Mouse (Mus musculus): ENCODE data around the gene Kmt5c. TPM values are rescaled to one million over a fixed set of nuclear protein-coding genes. Genes with fewer than 3 reads are reported as not detected.

The Kmt5c gene
- polyA plus RNA-seq (2014; fragmentation: Nextera tagmentation; extraction: Ambion mirVana) = 64.3 and 69.2 TPM in 2 replicates

DNA sequence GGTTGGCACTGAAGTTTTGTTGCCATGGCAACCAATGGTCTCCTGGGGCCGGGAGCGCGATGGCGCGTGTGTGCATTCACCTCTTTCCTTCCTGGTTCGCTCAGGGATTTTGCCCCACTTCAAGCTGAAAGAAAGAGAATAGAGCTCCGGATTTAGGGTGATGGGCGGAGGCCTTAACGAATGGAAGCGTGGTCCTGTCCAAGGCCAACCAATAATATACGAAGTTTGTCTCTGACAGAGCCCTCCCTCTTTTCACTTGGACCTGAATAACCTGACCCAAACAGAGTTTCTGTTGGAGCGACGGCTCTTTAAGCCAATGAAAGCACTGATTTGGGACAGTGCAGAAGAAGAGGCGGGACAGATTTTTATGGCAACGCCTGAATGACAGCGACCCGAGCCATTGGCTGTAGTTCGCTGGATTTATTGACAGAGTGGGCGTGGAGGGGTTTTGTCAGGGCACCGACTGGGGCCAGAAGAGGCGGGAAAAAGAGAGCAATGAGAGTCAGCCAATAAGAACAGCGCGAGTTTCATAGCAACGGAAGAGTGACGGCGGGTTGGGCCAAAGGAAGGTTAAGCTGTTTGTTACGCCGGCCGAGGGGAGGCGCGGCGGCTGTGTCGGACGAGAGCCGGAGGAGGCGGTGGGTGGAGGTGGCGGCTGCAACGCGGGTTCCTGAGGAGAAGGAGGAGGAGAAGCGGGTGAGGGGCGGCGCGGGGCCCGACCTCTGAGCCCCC lies at the start of gene Kmt5c:
TSS of gene Kmt5c (plus strand) at position 572 of the 732 bp plus-strand sequence.
- Histone ChIP-seq H3K9me3 (ENCODE audit: control insufficient read depth, low read length) (no peaks in the 10 kb centered on the region), H3K27ac (ENCODE audit: low read depth, low read length) (peak within 1 kb of the TSS; percentile 92)

DNA sequence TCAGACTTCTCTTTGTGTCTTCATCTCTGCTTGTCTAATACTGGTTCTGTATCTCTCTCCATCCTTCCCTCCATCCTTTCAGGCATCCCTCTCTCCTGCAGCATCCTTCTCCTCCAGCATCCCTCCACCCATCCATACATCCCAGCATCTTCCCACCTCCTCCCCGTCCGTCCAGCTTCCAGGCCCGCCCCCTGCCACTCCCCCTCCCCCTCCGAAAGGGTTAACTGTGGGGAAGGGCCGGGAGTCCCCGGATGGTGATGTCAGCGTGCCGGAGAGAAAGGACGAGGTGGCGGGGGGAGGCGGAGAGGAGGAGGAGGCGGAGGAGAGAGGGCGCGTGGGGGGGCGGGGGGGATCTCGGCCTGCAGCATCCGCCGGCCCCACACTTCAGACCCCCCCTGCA lies 49.5 kb upstream of the Kmt5c start, which contains the start of gene Brsk1:
TSS of gene Brsk1 (plus strand) at position 218 of the 400 bp plus-strand sequence.
- H3K27me3 ChIP-seq (ENCODE audit: control insufficient read depth, insufficient read depth, low read length) = no peaks in the 10 kb centered on the region
- peak within 1 kb of the TSS; percentile 100 for H3K4me3 ChIP-seq (ENCODE audit: low read depth, low read length)
- peaks cover 3% of the 10 kb centered on the region; the same call in 1 of the 2 replicates for H3K4me1 ChIP-seq (replicated peaks; ENCODE audit: control insufficient read depth, insufficient read depth, low read length)
- peaks cover 6% of the 10 kb centered on the region; the same call in 1 of the 2 replicates for H3K36me3 ChIP-seq (ENCODE audit: control insufficient read depth, insufficient read depth, low read length)
- peak within 1 kb of the TSS; percentile 98 for H3K27ac ChIP-seq (ENCODE audit: low read depth, low read length)
- ATAC-seq (ENCODE audit: low FRiP score) (peak; percentile 90), DNase-seq (ENCODE audit: low spot score) (peak; percentile 96)
- H3K9me3 ChIP-seq (ENCODE audit: control insufficient read depth, low read length) = no peaks in the 10 kb centered on the region
- H3K9ac ChIP-seq (ENCODE audit: low read depth, low read length) = peak within 1 kb of the TSS; percentile 100
- 1% methylated on average over 5 of the region's 18 CpGs for WGBS
- H3K4me2 ChIP-seq (replicated peaks; ENCODE audit: low read depth, low read length) = peak within 1 kb of the TSS; percentile 86

More for the DNA sequence above, at the start of gene Kmt5c:
- DNase-seq (ENCODE audit: low spot score) (peak; percentile 97), ATAC-seq (ENCODE audit: low FRiP score) (peak; percentile 98)
- no peaks in the 10 kb centered on the region for H3K27me3 ChIP-seq (ENCODE audit: control insufficient read depth, insufficient read depth, low read length)
- H3K4me1 ChIP-seq (replicated peaks; ENCODE audit: control insufficient read depth, insufficient read depth, low read length) = peaks cover 12% of the 10 kb centered on the region
- H3K4me3 ChIP-seq (ENCODE audit: low read depth, low read length) = peak within 1 kb of the TSS; percentile 71
- under 1% methylated on average over 33 of the region's 44 CpGs for WGBS
- H3K36me3 ChIP-seq (ENCODE audit: control insufficient read depth, insufficient read depth, low read length) = no peaks in the 10 kb centered on the region
- H3K9ac ChIP-seq (ENCODE audit: low read depth, low read length) = peak within 1 kb of the TSS; percentile 95
- H3K4me2 ChIP-seq (replicated peaks; ENCODE audit: low read depth, low read length) = peak within 1 kb of the TSS; percentile 89

DNA sequence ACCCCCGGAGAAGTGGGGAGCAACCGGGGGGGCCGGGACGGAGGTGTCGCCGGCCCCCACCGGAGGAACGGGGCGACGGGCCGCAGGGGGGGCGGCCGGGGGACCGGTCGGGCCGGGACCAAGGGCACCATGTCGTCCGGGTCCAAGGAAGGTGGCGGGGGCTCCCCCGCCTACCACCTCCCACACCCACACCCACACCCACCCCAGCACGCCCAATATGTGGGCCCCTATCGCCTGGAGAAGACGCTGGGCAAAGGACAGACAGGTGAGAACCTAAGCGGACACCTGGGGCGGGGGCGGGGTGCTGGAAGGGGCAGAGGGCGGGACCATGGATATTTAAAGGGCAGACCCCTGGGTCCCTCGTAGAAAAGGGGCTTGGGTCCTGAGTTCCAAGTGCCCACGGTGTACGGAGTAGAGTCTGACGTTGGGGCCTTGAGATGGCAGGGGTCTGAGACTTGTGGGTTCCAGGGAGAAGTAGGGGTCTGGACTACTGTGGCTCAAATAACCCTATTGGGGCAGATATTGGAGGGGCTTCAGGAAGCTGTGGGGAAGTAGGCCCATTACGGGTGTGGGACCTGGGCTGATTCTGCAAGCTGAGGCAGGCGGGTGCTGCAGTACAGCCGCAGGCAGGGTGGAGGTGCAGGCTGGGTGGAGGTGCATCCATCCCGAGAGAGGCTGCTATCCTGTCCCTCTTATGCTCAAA lies 48.8 kb upstream of the Kmt5c start:
- peak; percentile 73 for ATAC-seq (ENCODE audit: low FRiP score)
- peak overlapping the region; percentile 100 for H3K4me3 ChIP-seq (ENCODE audit: low read depth, low read length)

DNA sequence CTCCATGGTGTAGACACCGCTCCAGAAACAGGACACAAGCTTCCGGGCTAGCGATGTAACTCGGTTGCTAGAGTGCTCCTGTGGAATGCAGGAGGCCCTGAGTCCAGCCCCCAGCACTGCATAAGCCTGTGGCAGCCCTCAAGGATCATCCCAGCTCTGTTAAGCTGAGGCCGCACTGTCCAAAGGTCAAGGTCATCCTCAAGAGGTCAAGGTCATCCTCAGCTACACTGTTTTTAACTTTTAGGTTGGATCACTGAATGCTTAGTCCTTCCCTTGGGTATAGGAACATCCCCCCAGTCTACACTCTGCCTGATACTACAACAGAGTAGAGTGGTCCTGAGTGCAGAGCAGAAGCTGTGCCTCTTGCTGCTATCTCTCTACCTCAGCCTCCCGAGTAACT lies 46.9 kb upstream of the Kmt5c start:
- ATAC-seq (ENCODE audit: low FRiP score) = no peak
- DNase-seq (ENCODE audit: low spot score) = no peak
- no peak overlapping the region for H3K27ac ChIP-seq (ENCODE audit: low read depth, low read length)
- H3K4me2 ChIP-seq (replicated peaks; ENCODE audit: low read depth, low read length) = no peak overlapping the region
- WGBS = 77% methylated on average over 6 of the region's 6 CpGs
- no peak overlapping the region for H3K4me3 ChIP-seq (ENCODE audit: low read depth, low read length)
- H3K9me3 ChIP-seq (ENCODE audit: control insufficient read depth, low read length) = no peaks in the 10 kb centered on the region
- H3K36me3 ChIP-seq (ENCODE audit: control insufficient read depth, insufficient read depth, low read length) = peaks cover 8% of the 10 kb centered on the region
- H3K27me3 ChIP-seq (ENCODE audit: control insufficient read depth, insufficient read depth, low read length) = no peaks in the 10 kb centered on the region
- no peak overlapping the region for H3K9ac ChIP-seq (ENCODE audit: low read depth, low read length)
- peaks cover 3% of the 10 kb centered on the region; the same call in 1 of the 2 replicates for H3K4me1 ChIP-seq (replicated peaks; ENCODE audit: control insufficient read depth, insufficient read depth, low read length)

More for the DNA sequence above, 48.8 kb upstream of the Kmt5c start:
- peaks cover 6% of the 10 kb centered on the region; the same call in 1 of the 2 replicates for H3K36me3 ChIP-seq (ENCODE audit: control insufficient read depth, insufficient read depth, low read length)
- peak overlapping the region; percentile 98 for H3K27ac ChIP-seq (ENCODE audit: low read depth, low read length)
- H3K4me1 ChIP-seq (replicated peaks; ENCODE audit: control insufficient read depth, insufficient read depth, low read length) = peaks cover 3% of the 10 kb centered on the region; the same call in 1 of the 2 replicates
- DNase-seq (ENCODE audit: low spot score) = peak; percentile 47
- peak overlapping the region; percentile 100 for H3K9ac ChIP-seq (ENCODE audit: low read depth, low read length)
- WGBS = 7% methylated on average over 15 of the region's 35 CpGs
- H3K9me3 ChIP-seq (ENCODE audit: control insufficient read depth, low read length) = no peaks in the 10 kb centered on the region
- H3K27me3 ChIP-seq (ENCODE audit: control insufficient read depth, insufficient read depth, low read length) = no peaks in the 10 kb centered on the region
- peak overlapping the region; percentile 86 for H3K4me2 ChIP-seq (replicated peaks; ENCODE audit: low read depth, low read length)

DNA sequence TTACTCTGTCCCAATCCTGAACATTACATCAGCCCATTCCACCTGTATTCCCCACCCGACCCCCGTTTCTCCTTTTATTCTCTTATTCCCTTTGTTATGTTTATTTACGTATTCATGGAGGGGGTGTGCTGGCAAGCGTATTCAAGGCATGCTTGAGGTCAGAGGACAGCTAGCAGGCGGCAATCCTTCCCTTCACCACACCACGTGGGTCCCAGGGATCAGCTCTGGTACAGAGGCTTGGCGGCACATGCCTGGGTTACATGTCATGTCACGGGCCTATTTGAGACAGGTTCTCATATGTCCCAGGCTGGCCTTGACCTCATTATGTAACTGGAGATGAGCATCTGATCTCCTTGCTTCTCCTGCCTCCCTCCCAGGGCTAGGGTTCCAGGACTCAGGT lies 37.6 kb upstream of the Kmt5c start:
- peak; percentile 51; the same call in 1 of the 2 replicates for ATAC-seq (ENCODE audit: low FRiP score)
- no peak overlapping the region for H3K4me3 ChIP-seq (ENCODE audit: low read depth, low read length)
- DNase-seq (ENCODE audit: low spot score) = no peak
- peaks cover 12% of the 10 kb centered on the region; the same call in 1 of the 2 replicates for H3K36me3 ChIP-seq (ENCODE audit: control insufficient read depth, insufficient read depth, low read length)
- H3K9ac ChIP-seq (ENCODE audit: low read depth, low read length) = no peak overlapping the region
- no peaks in the 10 kb centered on the region for H3K27me3 ChIP-seq (ENCODE audit: control insufficient read depth, insufficient read depth, low read length)
- no peak overlapping the region for H3K27ac ChIP-seq (ENCODE audit: low read depth, low read length)
- no peaks in the 10 kb centered on the region for H3K9me3 ChIP-seq (ENCODE audit: control insufficient read depth, low read length)
- H3K4me1 ChIP-seq (replicated peaks; ENCODE audit: control insufficient read depth, insufficient read depth, low read length) = no peaks in the 10 kb centered on the region
- no peak overlapping the region for H3K4me2 ChIP-seq (replicated peaks; ENCODE audit: low read depth, low read length)
- WGBS = 39% methylated on average over 8 of the region's 8 CpGs

DNA sequence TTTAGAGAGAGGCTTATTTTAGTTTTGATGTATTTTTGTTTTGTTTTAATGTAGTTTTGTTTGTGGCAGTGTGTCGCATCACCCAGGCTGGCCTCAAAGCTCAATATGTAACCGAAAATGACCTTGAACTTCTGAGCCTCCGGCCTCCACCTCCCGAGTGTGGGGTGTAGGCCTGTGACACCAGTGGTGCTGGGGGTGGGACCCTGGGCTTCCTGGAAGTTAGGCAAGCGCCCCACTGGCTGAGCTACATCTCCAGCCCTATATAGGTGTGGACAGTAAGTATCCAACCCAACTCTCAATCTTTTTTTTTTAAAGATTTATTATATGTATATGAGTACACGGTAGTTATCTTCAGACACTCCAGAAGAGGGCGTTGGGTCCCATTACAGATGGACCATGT lies 36.7 kb upstream of the Kmt5c start:
- Histone ChIP-seq H3K36me3 (ENCODE audit: control insufficient read depth, insufficient read depth, low read length) (peaks cover 12% of the 10 kb centered on the region; the same call in 1 of the 2 replicates), H3K27ac (ENCODE audit: low read depth, low read length) (no peak overlapping the region), H3K4me1 (replicated peaks; ENCODE audit: control insufficient read depth, insufficient read depth, low read length) (no peaks in the 10 kb centered on the region), H3K4me3 (ENCODE audit: low read depth, low read length) (no peak overlapping the region), H3K27me3 (ENCODE audit: control insufficient read depth, insufficient read depth, low read length) (no peaks in the 10 kb centered on the region), H3K9me3 (ENCODE audit: control insufficient read depth, low read length) (no peaks in the 10 kb centered on the region), H3K4me2 (replicated peaks; ENCODE audit: low read depth, low read length) (no peak overlapping the region), H3K9ac (ENCODE audit: low read depth, low read length) (no peak overlapping the region)
- ATAC-seq (ENCODE audit: low FRiP score) = no peak
- 94% methylated on average over 7 of the region's 7 CpGs for WGBS
- no peak for DNase-seq (ENCODE audit: low spot score)

DNA sequence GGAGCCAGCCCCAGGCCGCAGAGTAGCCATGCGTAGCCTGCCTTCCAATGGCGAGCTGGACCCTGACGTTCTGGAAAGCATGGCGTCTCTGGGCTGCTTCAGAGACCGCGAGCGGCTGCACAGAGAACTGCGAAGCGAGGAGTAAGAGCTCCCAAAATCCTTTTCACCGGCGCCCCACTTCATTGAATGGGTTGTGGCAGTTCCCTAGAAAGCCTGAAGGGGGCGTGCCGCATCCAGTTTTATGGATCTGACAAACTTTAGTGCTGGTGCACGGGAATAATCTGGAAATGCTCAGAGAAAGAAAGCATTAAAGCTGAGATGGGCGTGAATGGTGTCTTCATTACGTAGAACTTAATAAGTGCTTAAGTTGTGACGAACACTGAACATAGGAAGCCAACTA lies 34.8 kb upstream of the Kmt5c start:
- Histone ChIP-seq H3K4me3 (ENCODE audit: low read depth, low read length) (no peak overlapping the region), H3K36me3 (ENCODE audit: control insufficient read depth, insufficient read depth, low read length) (peaks cover 12% of the 10 kb centered on the region), H3K9ac (ENCODE audit: low read depth, low read length) (no peak overlapping the region), H3K4me2 (replicated peaks; ENCODE audit: low read depth, low read length) (no peak overlapping the region), H3K4me1 (replicated peaks; ENCODE audit: control insufficient read depth, insufficient read depth, low read length) (no peaks in the 10 kb centered on the region), H3K27ac (ENCODE audit: low read depth, low read length) (no peak overlapping the region), H3K27me3 (ENCODE audit: control insufficient read depth, insufficient read depth, low read length) (no peaks in the 10 kb centered on the region), H3K9me3 (ENCODE audit: control insufficient read depth, low read length) (no peaks in the 10 kb centered on the region)
- DNase-seq (ENCODE audit: low spot score) = peak; percentile 74
- ATAC-seq (ENCODE audit: low FRiP score) = no peak
- 37% methylated on average over 18 of the region's 18 CpGs for WGBS

DNA sequence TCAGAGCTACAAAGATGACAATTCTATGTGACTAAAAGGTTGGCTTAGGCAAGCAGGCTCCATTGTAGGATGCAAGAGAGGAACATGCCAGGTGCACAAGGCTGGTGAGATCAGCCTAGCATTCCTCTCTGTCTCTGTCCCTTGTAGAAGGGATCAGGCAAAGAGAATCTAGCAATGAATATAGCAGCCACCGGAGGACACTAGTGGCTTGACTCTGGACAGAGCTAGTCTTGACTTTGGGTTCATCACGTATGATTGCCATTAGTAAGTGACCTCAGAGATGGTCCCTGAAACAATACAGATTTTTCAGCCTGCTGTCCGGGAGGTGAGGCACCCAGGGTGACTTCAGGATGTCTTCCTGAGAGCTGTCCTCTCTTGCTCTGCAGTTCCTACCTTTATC lies 27.3 kb upstream of the Kmt5c start:
- H3K4me1 ChIP-seq (replicated peaks; ENCODE audit: control insufficient read depth, insufficient read depth, low read length) = no peaks in the 10 kb centered on the region
- H3K9me3 ChIP-seq (ENCODE audit: control insufficient read depth, low read length) = no peaks in the 10 kb centered on the region
- WGBS = 87% methylated on average over 3 of the region's 3 CpGs
- no peak overlapping the region for H3K4me2 ChIP-seq (replicated peaks; ENCODE audit: low read depth, low read length)
- no peak for DNase-seq (ENCODE audit: low spot score)
- H3K9ac ChIP-seq (ENCODE audit: low read depth, low read length) = no peak overlapping the region
- H3K4me3 ChIP-seq (ENCODE audit: low read depth, low read length) = no peak overlapping the region
- H3K27me3 ChIP-seq (ENCODE audit: control insufficient read depth, insufficient read depth, low read length) = no peaks in the 10 kb centered on the region
- H3K36me3 ChIP-seq (ENCODE audit: control insufficient read depth, insufficient read depth, low read length) = peaks cover 14% of the 10 kb centered on the region
- ATAC-seq (ENCODE audit: low FRiP score) = no peak
- H3K27ac ChIP-seq (ENCODE audit: low read depth, low read length) = no peak overlapping the region
